Mouse (Mus musculus): ENCODE measurements at regions not wholly inside any gene's neighbourhood (a gene's known extent, or its start where the extent isn't known, plus 50 kb on each side); places are given as distances from the start of the nearest gene placed in this dataset.

DNA sequence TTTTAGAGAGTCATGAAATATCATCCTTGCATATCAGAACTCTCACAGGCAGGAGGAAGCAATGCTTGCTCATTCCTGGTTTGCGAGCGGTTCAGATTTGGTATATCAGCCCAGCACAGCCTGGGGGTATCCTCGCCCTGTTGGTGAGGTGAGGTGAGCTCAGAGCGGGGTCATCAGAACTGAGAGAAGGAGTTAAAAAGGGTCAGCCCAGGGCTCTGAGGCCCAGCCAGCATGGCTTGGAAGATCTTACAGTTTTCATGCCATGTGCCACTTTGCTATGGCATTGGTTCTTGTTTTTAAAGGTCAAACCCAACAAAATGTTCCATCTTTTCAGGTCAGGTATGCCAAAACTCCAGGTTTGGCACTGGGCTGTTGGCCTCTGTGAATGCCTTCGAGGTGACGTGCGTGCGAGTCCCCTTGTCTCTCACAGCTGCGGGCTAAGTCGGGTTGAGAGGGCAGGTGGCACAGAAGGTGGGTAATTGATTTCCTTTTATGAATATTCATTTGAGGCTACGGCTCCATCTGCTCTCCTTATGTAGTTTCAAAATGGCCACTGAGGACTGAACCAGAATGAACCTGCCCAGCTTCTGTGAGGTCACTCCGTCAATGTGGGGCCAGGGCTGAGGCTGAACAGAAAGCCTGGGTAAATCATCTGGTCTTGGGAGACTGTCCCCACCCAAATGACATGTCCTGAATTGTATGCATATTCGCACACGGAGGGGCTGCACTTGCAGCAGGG is 86.3 kb downstream of the Hhipl2 start:
- no peak for DNase-seq (ENCODE audit: low spot score in 2 of 2)

DNA sequence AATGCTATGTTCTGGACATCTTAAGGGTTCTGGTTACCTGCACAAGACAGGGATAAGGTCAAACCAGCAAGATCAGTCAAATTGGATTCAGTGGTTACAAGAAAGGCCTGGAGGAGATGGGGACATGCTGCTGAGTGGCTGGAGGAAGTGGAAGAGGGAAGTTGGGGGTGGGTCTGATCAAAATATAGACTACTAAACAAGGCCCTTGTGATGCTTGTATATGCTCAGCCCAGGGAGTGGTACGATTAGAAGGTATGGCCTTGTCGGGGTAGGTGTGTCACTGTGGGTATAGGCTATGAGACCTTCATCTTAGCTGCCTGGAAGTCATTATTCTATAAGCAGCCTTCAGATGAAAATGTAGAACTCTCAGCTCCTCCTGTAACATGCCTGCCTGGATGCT is 89.9 kb downstream of the Hhipl2 start:
- no peak for DNase-seq (ENCODE audit: low spot score in 2 of 2)

DNA sequence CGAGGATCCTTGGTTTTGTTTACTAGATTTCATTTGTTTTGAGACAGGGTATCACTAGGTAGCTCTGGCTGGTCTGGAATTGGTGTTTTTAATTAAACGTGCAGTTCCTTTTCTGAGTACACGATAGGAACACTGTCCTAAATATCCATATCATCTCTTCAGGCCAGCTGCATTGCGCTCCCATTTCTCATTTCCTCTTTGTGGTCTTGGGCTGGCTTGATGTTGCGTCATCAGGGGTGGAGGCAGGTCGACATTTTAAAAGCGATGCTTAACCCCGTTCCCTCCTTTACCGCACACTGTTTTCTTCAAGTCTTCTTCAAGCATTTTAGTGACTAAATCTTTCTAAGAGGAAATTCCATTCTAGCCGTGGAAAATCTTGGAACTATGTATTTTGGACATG is 92.7 kb downstream of the Hhipl2 start:
- no peak for DNase-seq (ENCODE audit: low spot score in 2 of 2)

DNA sequence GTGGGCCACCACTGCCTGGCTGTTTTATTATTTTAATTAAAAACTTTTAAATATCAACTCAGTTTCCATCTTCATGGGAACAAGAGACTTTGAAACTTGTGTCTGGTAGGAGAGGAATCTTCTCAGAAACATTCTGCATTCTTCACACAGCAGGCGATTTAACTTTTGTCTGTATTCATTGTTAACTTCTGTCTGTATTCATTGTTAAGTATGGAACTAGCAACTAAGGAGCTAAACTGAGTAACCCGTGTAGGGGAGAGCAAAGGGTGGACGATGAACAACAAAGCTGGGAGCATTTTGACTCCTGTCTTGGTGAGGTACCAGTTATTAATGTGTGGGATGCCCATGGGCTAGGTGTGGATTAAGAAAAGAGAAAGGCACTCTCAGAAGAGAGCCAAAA is 95.9 kb downstream of the Hhipl2 start:
- no peak for DNase-seq (ENCODE audit: low spot score in 2 of 2)

DNA sequence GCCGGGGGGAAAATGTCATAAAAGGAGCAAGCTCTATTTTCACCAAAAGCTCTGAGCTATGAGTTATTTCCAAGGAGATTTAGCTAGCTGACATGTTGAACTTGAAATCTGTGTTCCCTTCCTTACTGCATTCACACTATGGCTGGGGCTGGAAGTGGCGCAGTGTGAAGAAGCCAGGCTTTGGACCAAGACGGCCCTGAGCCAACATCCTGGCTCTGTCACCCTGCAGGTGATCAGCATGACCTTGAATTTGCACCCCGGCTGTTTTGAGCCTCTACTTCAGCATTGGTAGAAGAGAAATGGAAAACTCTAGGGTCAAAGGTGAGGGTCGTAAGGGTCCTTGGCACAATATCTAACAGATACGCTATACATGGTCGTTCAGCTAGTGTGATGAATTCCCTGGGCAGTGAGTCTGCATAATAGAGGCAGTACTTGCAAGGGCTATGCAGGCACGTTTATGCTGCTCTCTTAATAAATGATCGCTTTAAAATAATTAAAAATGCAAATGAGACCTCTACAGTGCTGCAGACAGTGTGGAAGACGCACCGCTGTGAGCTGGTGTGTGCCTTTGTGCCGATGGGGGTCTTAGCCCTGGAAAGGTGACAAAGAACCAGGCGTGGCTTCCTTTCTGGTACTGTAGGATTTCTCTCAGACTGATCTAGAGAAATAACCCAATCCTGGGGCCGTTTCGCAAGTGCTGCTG is 96.4 kb downstream of the Hhipl2 start:
- no peak for DNase-seq (ENCODE audit: low spot score in 2 of 2)

DNA sequence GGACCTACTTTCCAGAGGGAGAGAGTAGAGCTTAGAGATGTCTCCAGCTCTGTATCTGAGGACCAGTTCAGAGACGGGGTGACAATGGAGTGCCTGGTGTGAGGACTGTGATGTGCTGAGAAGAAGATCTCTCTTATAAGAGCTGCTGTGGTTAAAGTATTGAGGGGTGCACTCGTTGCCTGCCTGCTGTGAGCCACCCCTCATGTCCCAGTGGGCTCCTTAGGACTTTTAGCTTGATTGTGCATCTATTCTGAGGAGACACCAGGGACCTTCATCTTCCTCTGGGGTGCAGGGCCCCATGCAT is 96.9 kb downstream of the Hhipl2 start:
- DNase-seq (ENCODE audit: low spot score in 2 of 2): no peak

DNA sequence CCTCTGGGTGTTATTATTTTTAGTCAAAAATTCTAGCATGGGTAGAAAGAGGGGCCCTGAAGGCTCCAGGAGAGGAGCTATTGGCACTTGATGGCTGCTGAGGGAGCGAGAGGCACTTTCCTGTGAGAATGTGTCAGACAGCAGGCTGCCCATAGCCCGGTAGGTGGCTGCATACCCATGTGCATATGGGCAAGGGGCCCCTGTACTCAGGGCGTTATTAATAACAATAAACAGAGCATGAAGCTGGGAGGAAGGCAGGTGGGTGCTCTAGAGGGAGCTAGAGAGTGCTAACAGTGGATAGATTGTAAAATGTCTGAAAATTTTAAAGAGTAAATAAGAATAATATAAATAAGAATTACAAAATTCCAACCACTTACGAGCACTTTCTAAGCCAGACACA is 98.2 kb downstream of the Hhipl2 start:
- no peak for DNase-seq (ENCODE audit: low spot score in 2 of 2)

DNA sequence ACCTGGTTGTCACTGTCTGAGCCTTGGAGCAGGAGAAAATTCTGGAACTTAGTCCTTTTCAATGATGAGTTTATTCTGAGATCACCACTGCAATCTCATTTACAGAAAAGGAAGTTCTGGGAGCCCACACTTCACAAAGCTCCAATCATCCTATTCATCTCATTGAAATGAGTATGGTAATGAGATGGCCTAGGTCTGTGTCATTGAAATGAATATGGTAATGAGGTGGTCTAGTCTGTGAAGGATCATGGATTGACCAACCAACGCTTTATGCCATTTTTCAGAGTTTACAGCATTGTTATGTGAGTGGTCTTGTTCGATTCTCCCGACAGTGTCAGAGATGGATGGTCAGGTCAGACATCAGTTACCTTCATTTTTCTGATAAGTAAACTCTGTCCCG is 99.2 kb downstream of the Hhipl2 start:
- no peak for DNase-seq (ENCODE audit: low spot score in 2 of 2)

DNA sequence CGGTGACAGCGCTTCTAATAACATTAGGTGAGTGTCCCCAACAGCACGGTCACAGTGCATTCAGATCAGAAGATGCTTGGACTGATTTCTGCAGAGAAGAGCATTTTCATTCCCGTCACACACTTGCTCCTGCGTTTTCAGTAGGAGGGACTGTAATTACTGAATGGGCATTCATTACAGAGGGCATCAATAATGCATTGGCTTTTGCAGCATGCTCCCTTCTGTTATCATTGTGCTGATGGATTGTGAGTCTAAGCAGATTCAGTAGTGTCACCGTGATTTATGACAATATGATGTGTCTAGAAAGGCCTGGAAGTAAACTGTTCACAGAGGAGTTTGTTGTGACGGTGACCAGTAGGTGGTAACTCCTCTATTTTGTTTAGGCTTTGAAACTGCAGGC is 103.6 kb downstream of the Hhipl2 start:
- DNase-seq (ENCODE audit: low spot score in 2 of 2): no peak

DNA sequence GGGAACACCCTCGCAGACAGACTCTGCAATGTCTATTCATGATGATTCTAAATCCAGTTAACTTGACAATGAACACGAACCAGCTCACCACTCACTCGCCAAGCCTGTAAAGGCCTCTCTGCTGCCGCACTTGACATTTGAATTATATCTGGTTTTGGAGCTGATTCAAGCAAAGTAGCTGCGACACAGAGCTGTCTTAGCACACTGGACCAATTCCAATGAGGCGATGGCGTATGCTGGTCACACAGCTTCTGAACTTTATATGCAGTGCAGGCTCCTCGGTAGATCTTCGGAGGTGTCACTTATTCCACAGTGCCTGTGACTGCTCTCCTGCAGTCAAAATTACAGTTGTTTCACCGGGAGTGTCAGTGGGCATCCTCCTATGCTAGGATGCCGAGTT is 115.4 kb downstream of the Hhipl2 start:
- DNase-seq (ENCODE audit: low spot score in 2 of 2): no peak

DNA sequence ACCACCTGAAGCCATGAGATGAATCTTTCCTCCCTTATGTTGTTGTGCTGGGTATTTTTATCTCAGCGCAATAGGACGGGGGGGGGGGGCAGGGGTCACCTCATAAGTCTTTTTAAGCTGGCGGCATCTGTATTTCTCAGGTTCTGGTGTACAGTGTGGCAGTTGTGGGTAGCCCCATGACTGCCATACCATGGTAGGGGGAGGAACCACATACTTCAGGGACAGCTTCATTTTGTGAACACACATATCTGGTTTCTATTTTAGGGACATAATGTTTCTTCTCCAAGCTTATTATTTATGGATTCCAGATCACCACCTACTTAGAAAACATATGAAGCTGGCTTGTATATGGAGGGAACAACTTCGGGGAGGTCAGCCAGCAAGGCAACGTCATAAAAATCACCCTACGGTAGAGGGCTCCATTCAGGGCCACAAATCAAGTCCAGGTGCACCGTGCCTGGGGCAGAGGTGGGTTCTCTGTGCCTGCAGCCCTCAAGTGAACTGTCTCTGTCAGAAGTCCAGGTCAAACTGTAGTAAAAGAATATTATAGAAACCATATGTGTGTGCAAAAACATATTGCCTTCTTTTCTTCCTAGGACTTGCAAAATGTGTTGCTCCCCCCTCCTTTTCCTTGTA is 130.9 kb downstream of the Hhipl2 start:
- no peak for DNase-seq (ENCODE audit: low spot score in 2 of 2)

DNA sequence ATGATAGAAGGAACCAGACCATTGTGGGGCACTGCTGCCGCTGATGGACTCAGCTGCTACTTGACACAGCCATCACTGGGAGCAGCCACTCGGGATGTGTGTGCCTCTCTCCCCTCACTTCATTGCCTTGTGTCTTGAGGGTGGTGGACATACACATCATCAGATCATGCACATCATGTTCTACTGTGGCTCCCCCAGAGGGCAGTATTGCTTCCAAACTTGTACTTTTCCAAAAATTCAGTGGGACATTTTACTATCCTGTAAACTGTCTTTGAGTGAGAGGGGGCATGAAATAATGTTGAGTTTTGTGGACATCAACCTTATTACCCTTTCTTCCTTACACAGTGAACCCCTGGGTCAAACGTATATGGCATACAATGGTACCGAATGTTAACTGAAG is 134.6 kb downstream of the Hhipl2 start:
- no peak for DNase-seq (ENCODE audit: low spot score in 2 of 2)

DNA sequence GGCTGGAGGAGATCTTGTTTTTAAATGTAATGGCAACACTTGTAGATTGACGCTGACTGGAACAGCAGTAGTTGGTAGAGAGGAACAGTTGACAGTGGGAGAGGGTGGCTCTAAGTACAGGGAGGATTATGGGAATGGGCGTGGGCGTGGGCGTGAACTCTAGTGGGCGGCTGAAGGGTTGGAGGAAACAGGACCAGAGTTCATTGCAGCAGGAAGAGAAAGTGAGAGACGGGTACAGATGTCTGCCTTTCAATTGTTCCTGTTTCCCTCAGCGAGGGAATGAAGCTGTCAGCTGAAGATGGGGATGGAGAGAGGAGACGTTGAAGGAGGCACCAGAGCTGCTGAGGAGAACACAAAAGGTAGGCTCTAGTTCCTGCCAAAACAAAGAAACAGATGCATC is 135.2 kb downstream of the Hhipl2 start:
- DNase-seq (ENCODE audit: low spot score in 2 of 2): no peak

DNA sequence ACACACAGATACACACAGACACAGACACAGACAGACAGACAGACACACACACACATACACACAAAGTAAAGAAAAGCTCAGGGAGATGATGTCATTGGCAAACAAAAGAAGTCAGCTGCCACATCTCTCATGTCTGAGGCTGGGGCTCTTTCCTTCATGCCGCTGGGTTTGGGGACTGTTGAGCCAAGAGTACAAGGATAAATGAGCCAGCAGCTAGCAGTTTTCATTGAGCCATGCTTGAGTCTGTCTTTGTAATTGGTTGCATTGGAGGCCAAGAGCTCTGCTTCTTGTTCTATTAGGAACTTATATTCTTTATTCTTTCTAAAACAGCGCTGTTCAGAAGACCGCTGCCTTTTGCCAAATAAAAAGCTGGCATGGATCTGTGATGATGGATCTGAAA is 144.8 kb downstream of the Hhipl2 start:
- DNase-seq (ENCODE audit: low spot score in 2 of 2): no peak

DNA sequence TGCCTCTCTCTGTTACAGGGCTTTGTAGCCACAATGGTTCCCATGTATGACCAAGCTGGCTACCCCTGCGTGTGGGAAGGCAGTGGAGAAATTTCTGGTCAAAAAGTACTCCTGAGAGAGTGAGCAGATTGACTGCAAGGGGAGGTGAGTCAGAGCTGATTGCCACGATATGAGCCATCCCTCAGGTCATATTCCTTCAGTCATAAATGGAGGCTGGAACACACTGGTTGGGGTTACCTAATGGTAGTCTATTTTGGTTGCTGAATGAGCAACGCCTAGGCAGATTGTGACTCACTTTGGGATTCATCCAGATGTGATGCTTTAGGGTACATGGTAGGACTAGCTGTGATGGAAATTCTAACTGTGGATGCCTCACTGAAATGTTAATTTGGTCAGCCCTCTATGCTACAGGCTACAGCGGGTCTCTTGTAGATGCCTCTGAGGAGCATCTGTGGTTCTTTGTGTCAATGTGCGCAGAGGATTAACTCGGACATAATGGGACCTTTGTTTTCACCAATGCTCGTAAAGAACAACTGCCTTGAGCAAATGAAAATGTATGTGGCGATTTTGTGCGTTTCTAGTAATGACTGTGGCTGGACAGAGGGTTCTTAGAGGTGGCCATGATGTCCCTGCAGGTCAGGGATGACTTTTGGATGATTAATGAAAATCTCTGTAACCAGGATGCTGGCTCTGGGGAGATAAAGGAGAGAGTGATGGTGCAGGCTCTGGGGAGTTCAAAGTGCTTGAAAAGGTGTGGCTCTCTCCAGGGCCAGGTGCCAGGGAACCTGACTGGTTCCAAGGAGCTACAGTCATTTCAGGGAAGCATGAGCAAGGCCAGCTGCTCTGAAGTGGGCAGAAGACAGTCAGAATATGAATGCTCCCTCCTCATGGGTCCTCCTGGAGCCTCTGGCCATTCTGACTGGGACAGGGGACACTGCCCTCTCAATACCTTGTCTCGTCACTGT is 155.9 kb downstream of the Hhipl2 start:
- no peak for DNase-seq (ENCODE audit: low spot score in 2 of 2)

DNA sequence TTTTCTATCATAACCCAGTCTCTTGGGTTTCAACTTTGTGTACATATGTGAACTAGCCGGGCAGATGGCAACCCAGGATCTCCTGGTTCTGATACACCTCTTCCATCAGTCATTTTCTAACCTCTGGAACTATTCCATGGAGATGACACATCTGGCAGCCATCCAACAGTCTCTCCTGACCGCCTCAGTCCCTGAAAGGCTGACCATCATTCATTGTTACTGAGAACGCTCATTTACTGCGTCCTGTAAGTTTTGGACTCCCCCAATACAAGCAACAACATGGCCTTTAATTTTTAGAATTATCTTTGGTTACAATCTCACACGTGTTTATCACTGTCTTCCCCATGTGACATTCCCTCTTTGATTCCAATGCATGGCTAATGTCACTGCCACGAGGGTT is 166.8 kb downstream of the Hhipl2 start:
- no peak for DNase-seq (ENCODE audit: low spot score in 2 of 2)

DNA sequence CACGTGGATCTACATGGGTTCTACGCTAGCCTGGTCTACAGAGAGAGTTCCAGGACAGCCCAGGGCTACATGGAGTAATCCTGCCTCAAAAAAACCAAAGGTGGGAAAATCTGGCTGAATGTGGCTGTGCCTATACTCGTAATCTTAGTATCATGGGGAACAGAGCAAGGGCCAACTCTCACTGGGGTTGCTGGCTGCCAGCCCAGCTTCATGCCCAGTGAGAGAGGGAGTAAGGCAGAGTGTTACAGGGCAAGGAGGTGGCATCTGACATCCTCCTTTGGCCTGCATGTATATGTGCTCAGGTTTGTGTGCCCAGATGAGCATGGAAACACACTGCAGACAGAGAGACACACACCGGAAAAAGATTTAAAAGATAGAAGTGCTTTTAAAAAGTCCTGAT is 168.4 kb downstream of the Hhipl2 start:
- no peak for DNase-seq (ENCODE audit: low spot score in 2 of 2)

DNA sequence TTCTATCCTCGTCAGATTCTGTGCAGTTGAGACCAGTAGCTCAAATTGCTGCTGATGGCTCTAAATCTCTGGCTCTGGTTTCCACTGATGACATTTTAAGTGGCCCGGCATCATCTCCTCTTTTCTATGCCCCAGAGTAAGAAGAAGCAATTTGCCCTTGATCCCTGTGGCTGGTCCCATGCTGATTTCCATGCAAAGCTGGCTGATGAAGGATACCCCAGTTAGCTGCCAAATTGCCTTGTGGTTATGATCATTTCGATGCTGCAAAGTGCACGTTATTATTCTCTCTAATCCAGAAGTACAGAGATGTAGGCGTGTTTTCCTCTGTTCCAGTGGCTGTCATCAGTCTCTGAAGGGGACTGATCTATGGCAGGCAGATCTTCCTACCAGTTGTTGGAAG is 177.3 kb downstream of the Hhipl2 start:
- DNase-seq (ENCODE audit: low spot score in 2 of 2): no peak

DNA sequence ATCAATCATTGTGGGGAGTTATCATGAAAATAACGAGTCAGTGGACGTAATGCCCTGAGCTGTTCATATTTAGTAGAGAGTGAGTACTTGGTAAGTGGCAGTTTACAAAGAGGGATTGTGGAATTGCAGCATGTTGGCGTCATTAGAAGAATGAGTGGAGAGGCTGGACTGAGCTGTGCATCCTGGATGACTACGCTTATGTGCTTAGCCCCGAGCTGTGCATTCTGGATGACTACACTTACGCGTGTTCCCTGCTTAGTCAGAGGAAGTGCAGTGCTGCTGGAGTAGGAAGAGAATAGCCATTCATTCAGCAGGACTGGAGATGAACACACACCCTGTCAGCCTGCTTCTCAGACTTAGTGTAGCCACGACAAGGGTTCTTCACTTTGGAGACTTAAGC is 182.5 kb downstream of the Hhipl2 start:
- DNase-seq (ENCODE audit: low spot score in 2 of 2): no peak

DNA sequence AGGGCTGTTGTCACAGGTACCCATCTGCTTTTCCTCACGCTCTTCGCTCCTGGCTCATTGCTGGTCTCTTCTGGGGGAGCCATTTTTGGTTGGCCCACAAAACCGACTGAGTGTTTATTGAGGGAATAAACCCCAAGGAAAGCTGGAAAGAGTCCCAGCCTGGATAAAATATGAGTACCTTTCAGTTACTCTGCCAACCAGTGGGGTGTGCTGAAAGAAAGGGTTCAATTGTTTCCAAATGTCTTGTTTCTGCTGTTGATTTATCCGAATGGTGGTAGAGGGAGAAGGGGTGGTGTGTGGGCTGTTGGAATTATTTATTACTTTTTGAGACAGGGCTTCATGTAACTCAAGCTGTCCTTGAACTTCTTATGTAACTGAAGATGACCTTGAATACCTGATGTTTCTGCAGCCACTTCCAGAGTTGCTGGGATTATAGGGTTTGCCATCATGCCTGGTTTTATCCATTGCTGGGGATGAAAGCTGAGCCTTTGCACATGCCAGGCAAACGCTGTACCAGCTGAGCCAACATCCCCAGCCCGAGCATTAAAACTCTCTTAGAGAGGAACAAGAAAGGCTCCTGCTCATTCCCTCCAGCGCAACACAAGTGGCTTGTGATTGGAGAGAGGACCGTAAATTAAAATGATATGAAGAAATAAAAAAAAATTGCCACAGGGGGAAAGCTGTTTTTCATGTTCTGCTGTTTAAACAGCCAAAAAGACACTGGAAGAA is 194.1 kb downstream of the Hhipl2 start:
- no peak for DNase-seq (ENCODE audit: low spot score in 2 of 2)

DNA sequence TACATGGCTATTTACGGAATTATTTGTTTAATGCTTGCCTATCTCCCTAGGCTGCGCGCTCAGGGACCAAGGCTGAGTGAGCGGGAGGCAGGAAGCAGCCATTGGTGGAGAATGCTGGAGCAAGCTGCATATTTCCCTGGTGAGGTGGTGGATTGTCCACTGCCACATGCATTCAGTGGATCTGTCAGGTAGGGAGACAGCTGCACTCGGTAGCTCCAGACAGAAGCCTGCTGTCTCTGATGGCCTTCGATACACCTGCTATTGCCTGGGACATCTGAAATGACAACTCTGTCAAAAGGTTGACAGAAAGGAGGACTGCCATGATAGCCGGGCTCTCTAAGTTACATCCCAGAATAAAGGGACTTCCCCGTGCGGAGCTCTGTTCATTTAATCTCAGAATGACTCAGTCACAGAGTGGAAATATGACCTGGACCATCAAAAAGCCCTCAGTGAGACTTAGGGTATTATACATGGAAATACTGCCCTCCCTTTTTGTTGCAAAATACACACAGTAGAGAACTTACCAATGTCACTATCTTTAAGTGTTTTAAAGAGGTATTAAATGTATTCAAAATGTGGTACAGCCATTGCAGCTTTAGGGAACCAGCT is 201.5 kb downstream of the Hhipl2 start:
- DNase-seq (ENCODE audit: low spot score in 2 of 2): no peak
